Mouse (Mus musculus) CH12.LX (cell line): ENCODE measurements around the gene Zbtb1. TPM values are rescaled to one million over a fixed set of nuclear protein-coding genes. Genes with fewer than 3 reads are reported as not detected.

ENCODE experiments used
- DNase-seq: peaks from one replicate; pipeline ENCODE4 v3.0.0-alpha.2; 2013; ENCODE audit errors: extremely low read depth
- H3K27ac ChIP-seq: 2 replicates; pipeline ENCODE4 v1.5.1; 2012; ENCODE audit warnings: low read depth, mild to moderate bottlenecking, control low read depth, moderate library complexity; ENCODE audit not compliant: insufficient read depth
- H3K27me3 ChIP-seq: replicated peaks from 2 replicates; pipeline ENCODE3; 2012; ENCODE audit warnings: inconsistent platforms
- H3K36me3 ChIP-seq, 2 experiments: replicated peaks in 1 of 2; 2 replicates each; pipeline versions ENCODE3 to v1.6.1; 2012; ENCODE audit warnings: inconsistent platforms in 1 of 2, low read length in 1 of 2, mild to moderate bottlenecking in 1 of 2, mixed read lengths in 1 of 2, moderate library complexity in 1 of 2; ENCODE audit not compliant: control insufficient read depth in 1 of 2, insufficient read depth in 1 of 2
- H3K4me1 ChIP-seq, 2 experiments: 2 replicates each; pipeline ENCODE4 v1.6.1; 2012; ENCODE audit warnings: inconsistent platforms in 1 of 2, moderate library complexity in 1 of 2; ENCODE audit not compliant: insufficient read depth in 2 of 2, control insufficient read depth in 1 of 2
- H3K4me2 ChIP-seq: 2 replicates; pipeline ENCODE4 v1.6.1; 2012; ENCODE audit warnings: low read depth, mild to moderate bottlenecking, control low read depth; ENCODE audit not compliant: poor library complexity, insufficient read depth, severe bottlenecking
- H3K4me3 ChIP-seq, 3 experiments: fragments of 150-350 bp in 1 of 3; sonication (generic) in 1 of 3; replicated peaks in 1 of 3; 2 replicates each; pipeline versions ENCODE3 to v1.5.1; 2011 to 2012; ENCODE audit warnings: low read depth in 2 of 3, low read length in 2 of 3, mild to moderate bottlenecking in 2 of 3, moderate library complexity in 2 of 3, control low read depth in 1 of 3, improper control_type of control experiment in 1 of 3, inconsistent platforms in 1 of 3, mixed read lengths in 1 of 3; ENCODE audit not compliant: poor library complexity in 1 of 3
- H3K79me2 ChIP-seq: replicated peaks from 2 replicates; pipeline ENCODE4 v1.6.1; 2012; ENCODE audit warnings: mild to moderate bottlenecking, moderate library complexity; ENCODE audit not compliant: control insufficient read depth, poor library complexity, insufficient read depth, severe bottlenecking; ENCODE audit errors: extremely low read depth
- H3K9ac ChIP-seq: 2 replicates; pipeline ENCODE4 v1.6.1; 2012; ENCODE audit warnings: low read depth, mild to moderate bottlenecking, control low read depth, moderate library complexity; ENCODE audit not compliant: insufficient read depth
- H3K9me3 ChIP-seq: replicated peaks from 2 replicates; pipeline ENCODE3; 2012; ENCODE audit warnings: low read length, inconsistent platforms, mixed read lengths
- BHLHE40 ChIP-seq: IDR thresholded peaks from 2 replicates; pipeline ENCODE4 v1.6.1; 2011; ENCODE audit warnings: mild to moderate bottlenecking, low read depth, low read length, improper control_type of control experiment
- CHD1 ChIP-seq: IDR thresholded peaks from 2 replicates; pipeline ENCODE4 v1.6.1; 2012; ENCODE audit warnings: low read depth, low read length, improper control_type of control experiment, inconsistent platforms
- CHD2 ChIP-seq: IDR thresholded peaks from 2 replicates; pipeline ENCODE4 v1.6.1; 2011; ENCODE audit warnings: low read length, improper control_type of control experiment
- CTCF ChIP-seq, 2 experiments: IDR thresholded peaks in 1 of 2; conservative IDR thresholded peaks in 1 of 2; 2 replicates each; pipeline ENCODE4 v1.5.1; 2011 to 2012; ENCODE audit warnings: low read depth in 2 of 2, low read length in 2 of 2, improper control_type of control experiment in 1 of 2, inconsistent platforms in 1 of 2, mild to moderate bottlenecking in 1 of 2, moderate library complexity in 1 of 2
- E2F4 ChIP-seq: IDR thresholded peaks from 2 replicates; pipeline ENCODE4 v1.6.1; 2011; ENCODE audit warnings: low read depth, low read length, improper control_type of control experiment; ENCODE audit not compliant: insufficient replicate concordance
- ELF1 ChIP-seq: IDR thresholded peaks from 2 replicates; pipeline ENCODE4 v1.6.1; 2014; ENCODE audit warnings: low read depth, mild to moderate bottlenecking, inconsistent platforms, low read length, improper control_type of control experiment
- EP300 ChIP-seq: IDR thresholded peaks from 2 replicates; pipeline ENCODE4 v1.6.1; 2011; ENCODE audit warnings: low read length, improper control_type of control experiment
- GABPA ChIP-seq: IDR thresholded peaks from 2 replicates; pipeline ENCODE4 v1.6.1; 2012; ENCODE audit warnings: low read depth, low read length, improper control_type of control experiment, inconsistent platforms; ENCODE audit not compliant: insufficient replicate concordance
- HCFC1 ChIP-seq: IDR thresholded peaks from 2 replicates; pipeline ENCODE4 v1.6.1; 2012; ENCODE audit warnings: low read depth, mild to moderate bottlenecking, inconsistent platforms, low read length, improper control_type of control experiment
- IRF4 ChIP-seq: IDR thresholded peaks from 2 replicates; pipeline ENCODE4 v1.6.1; 2014; ENCODE audit warnings: low read depth, mild to moderate bottlenecking, inconsistent platforms, low read length, improper control_type of control experiment
- MAFK ChIP-seq: IDR thresholded peaks from 2 replicates; pipeline ENCODE4 v1.6.1; 2011; ENCODE audit warnings: low read length, improper control_type of control experiment; ENCODE audit not compliant: insufficient replicate concordance
- MAX ChIP-seq: IDR thresholded peaks from 2 replicates; pipeline ENCODE4 v1.6.1; 2011; ENCODE audit warnings: low read length, improper control_type of control experiment
- MEF2A ChIP-seq: IDR thresholded peaks from 2 replicates; pipeline ENCODE4 v1.6.1; 2014; ENCODE audit warnings: low read depth, mild to moderate bottlenecking, inconsistent platforms, low read length, improper control_type of control experiment, borderline replicate concordance
- NRF1 ChIP-seq: IDR thresholded peaks from 2 replicates; pipeline ENCODE4 v1.6.1; 2014; ENCODE audit warnings: low read depth, mild to moderate bottlenecking, inconsistent platforms, low read length, improper control_type of control experiment, moderate library complexity
- PAX5 ChIP-seq: IDR thresholded peaks from 2 replicates; pipeline ENCODE4 v1.6.1; 2012; ENCODE audit warnings: low read length, inconsistent platforms, mixed read lengths
- POLR2A ChIP-seq: IDR thresholded peaks from 2 replicates; pipeline ENCODE4 v1.6.1; 2011; ENCODE audit warnings: low read depth, mild to moderate bottlenecking, improper control_type of control experiment, low read length
- POLR2AphosphoS2 ChIP-seq: IDR thresholded peaks from 2 replicates; pipeline ENCODE4 v1.6.1; 2011; ENCODE audit warnings: low read depth, low read length, improper control_type of control experiment
- RCOR1 ChIP-seq: conservative IDR thresholded peaks from 2 replicates; pipeline ENCODE4 v1.6.1; 2012; ENCODE audit warnings: low read depth, mild to moderate bottlenecking, inconsistent platforms, low read length, improper control_type of control experiment
- SIN3A ChIP-seq: IDR thresholded peaks from 2 replicates; pipeline ENCODE4 v1.6.1; 2012; ENCODE audit warnings: low read length, improper control_type of control experiment, inconsistent platforms
- SMC3 ChIP-seq: IDR thresholded peaks from 2 replicates; pipeline ENCODE4 v1.6.1; 2011; ENCODE audit warnings: low read depth, low read length, improper control_type of control experiment
- TCF12 ChIP-seq: IDR thresholded peaks from 2 replicates; pipeline ENCODE4 v1.6.1; 2014; ENCODE audit warnings: low read depth, mild to moderate bottlenecking, inconsistent platforms, low read length, improper control_type of control experiment
- USF1 ChIP-seq: IDR thresholded peaks from 2 replicates; pipeline ENCODE4 v1.6.1; 2014; ENCODE audit warnings: low read depth, mild to moderate bottlenecking, inconsistent platforms, low read length, improper control_type of control experiment
- ZMIZ1 ChIP-seq: IDR thresholded peaks from 2 replicates; pipeline ENCODE4 v1.6.1; 2012; ENCODE audit warnings: low read depth, mild to moderate bottlenecking, inconsistent platforms, low read length, improper control_type of control experiment
- ZNF384 ChIP-seq: IDR thresholded peaks from 2 replicates; pipeline ENCODE4 v1.6.1; 2012; ENCODE audit warnings: low read depth, low read length, improper control_type of control experiment, inconsistent platforms
- dilution Hi-C: fragments of 300-500 bp; cut with MboI; formaldehyde crosslinking; loops from 2 replicates; pipeline ENCODE4 v1.14.3; 2020; ENCODE audit warnings: low sequenced_read_pairs; ENCODE audit not compliant: extremely low pct_unique_long_range_greater_than_20kb, extremely low pct_ligation_motif_present
- in situ Hi-C: fragments of 300-500 bp; cut with MboI; formaldehyde crosslinking; loops from 3 replicates; pipeline ENCODE4 v1.14.3; 2019; ENCODE audit warnings: low sequenced_read_pairs, low pct_ligation_motif_present, low pct_unique_long_range_greater_than_20kb, mixed read lengths
- polyA plus RNA-seq: library from polyadenylated mRNA; unstranded; fragments of >175 nt; gene quantifications from 2 replicates; pipeline ENCODE4 v1.2.1, GENCODE M21; 2012; ENCODE audit warnings: low read depth; ENCODE audit not compliant: insufficient read length
- total RNA-seq, 2 experiments: library from RNA; depleted of rRNA; stranded (reverse); fragments of 300-350 nt in 1 of 2; fragments of >200 nt in 1 of 2; gene quantifications; 2 replicates each; pipeline ENCODE4 v1.2.3; 2012 to 2014

Zbtb1 gene
- total and polyA plus RNA-seq, 3 experiments: 6.4 to 22.0 (median 17.1) TPM

DNA sequence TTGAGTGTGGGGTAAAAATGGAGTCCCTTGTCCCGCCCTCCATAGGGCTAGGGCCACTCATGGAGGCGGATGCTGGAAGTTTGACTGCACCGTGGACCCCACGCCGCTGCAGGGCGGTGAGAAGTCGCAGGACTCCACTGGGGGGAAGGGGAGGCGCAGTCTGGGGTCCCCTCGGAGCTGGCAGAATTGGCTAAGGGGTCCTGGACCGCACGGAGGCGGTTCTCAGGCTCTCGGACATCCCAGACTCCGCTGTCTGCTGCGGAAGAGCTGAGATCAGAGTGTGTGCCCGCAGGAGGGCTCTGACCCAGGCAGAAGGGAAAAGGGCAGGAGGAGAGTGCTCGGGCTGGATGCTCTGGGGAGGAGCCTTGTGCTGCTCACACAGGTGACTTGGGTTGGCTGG, 65.0 kb downstream of the Zbtb1 start:
- in situ Hi-C loops: no loop called here
- Histone ChIP-seq H3K4me1 (peaks cover 2 to 10% of the 10 kb centered on the region in 2 experiments; a peak in 3 of 4 replicates), H3K9me3 (no peaks in the 10 kb centered on the region), H3K79me2 (no peaks in the 10 kb centered on the region), H3K4me2 (no peak overlapping the region), H3K36me3 (no peaks in the 10 kb centered on the region), H3K4me3 (no peak overlapping the region), H3K27ac (no peak overlapping the region), H3K27me3 (no peaks in the 10 kb centered on the region), H3K9ac (no peak overlapping the region)
- TF ChIP-seq IRF4 (no peak), RCOR1 (no peak), MEF2A (no peak), SMC3 (no peak), PAX5 (no peak), MAFK (no peak), SIN3A (no peak), NRF1 (no peak), USF1 (no peak), TCF12 (no peak), POLR2A (no peak), E2F4 (no peak), GABPA (no peak), ZNF384 (no peak), POLR2AphosphoS2 (no peak), HCFC1 (no peak), CHD2 (no peak), ELF1 (no peak), BHLHE40 (no peak)
- dilution Hi-C loops: no loop called here
- DNase-seq: no peak

DNA sequence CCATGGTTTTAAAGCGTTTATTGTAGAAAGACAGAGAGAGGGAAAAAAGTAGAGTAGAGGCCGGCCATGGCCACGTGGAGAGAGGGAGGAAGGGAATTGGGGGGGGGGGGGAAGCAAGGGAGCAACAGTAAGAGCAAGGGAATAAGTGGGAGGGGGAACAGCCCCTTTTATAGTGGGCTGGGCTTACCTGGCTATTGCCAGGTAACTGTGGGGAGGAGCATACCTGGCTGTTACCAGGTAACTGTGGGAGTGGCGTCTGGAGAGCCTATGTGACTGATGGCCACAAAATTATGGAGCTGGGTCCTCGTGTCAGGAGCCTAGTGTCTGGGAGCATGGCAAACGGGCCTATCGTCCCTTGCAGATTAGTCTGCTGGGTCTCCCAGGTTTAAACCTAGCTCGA, 65.5 kb downstream of the Zbtb1 start:
- Histone ChIP-seq H3K9ac (no peak overlapping the region), H3K4me3 (no peak overlapping the region), H3K9me3 (no peaks in the 10 kb centered on the region), H3K4me1 (peaks cover 2 to 8% of the 10 kb centered on the region in 2 experiments; a peak in 3 of 4 replicates), H3K27ac (no peak overlapping the region), H3K79me2 (no peaks in the 10 kb centered on the region), H3K4me2 (no peak overlapping the region), H3K27me3 (no peaks in the 10 kb centered on the region), H3K36me3 (no peaks in the 10 kb centered on the region)
- dilution Hi-C loops (no loop called here), in situ Hi-C loops (no loop called here)
- TF ChIP-seq PAX5 (no peak), ZMIZ1 (no peak), MAFK (no peak), ELF1 (no peak), POLR2AphosphoS2 (no peak), CTCF (conservative IDR thresholded peaks at IDR 0.05 in 1 of 2, IDR thresholded peaks at IDR 0.05 in 1 of 2; ENCODE audit: low read depth in 2 of 2, low read length in 2 of 2) (no peak), CHD1 (no peak), MAX (no peak), MEF2A (no peak), E2F4 (no peak), RCOR1 (no peak), EP300 (no peak)
- no peak for DNase-seq
